Mouse (Mus musculus) ZHBTc4 (cell line): ENCODE data around the gene Mad2l1.

Experiments used
- DNase-seq: peaks from one replicate; pipeline ENCODE4 v3.0.0-alpha.2; 2011; ENCODE audit warnings: low read depth, low spot score

Mad2l1 gene

GRCm38 (mm10) chr6:66535028-66535862, at the start of gene Mad2l1:
Mad2l1 (plus strand) TSS chr6:66535390.
- DNase-seq: peak; percentile 100

DNA sequence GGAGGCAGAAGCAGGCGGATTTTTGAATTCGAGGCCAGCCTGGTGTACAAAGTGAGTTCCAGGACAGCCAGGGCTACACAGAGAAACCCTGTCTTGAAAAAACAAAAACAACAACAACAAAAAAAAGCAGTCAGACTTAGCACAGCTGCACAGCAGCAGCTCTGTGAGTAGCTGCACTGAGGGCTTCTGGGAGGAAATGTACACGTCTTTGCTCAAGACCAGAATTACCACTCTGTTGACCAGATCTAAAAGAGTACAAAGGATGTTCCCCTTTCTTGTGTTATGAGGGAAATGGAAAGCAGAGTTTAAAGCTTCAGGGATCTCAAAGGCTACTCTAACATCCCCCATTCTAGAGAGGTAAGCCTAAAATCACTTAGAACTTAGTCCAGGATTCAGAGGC, 41.5 kb upstream of the Mad2l1 start:
- DNase-seq: no peak

DNA sequence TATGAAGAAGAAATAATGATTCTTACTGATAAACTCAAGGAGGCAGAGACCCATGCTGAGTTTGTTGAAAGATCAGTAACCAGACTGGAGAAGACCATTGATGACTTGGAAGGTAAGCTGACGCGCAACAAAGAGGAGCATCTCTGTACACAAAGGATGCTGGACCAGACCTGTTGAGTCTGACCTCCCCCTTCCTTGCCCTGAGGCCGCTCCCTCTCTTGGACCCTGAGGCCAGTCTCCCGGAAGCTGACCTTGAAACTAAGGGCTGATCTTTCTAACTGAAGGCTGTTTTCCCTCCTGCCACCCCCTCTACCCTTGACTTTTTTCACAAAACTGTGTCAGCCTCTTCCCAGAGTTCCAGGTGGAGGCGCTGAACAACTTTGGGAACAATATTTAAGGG, 18.8 kb upstream of the Mad2l1 start:
- DNase-seq: peak; percentile 67

- peak; percentile 50 for DNase-seq
These were observed 6.8 kb upstream of the Mad2l1 start for GRCm38 (mm10) chr6:66528386-66528785.

- peak; percentile 56 for DNase-seq
These were observed 1.9 kb upstream of the Mad2l1 start for GRCm38 (mm10) chr6:66533241-66533640.

DNA sequence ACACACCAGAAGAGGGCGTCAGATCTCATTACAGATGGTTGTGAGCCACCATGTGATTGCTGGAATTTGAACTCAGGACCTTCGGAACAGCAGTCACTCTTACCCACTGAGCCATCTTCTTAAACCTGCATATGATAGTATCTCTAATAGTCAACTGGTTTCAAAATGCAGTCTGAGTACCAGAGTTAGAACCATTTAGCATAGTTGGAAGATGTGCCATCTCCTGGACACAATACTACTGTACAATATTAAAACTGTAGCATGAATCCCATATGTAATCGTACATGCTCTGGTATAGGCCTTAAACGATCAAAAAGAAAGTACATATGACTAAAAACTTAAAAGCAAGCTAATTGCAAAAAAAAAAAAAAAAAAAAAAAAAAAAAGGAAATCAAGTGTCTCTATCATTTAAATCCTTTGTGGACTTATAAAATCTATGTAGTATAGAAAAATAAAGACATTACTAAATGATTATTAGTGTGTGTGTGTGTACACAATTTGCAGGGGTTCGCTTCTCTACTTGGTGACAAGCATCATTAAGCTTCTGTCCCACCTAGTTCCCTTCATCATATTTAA, 736 bp upstream of the Mad2l1 start:
- no peak for DNase-seq

DNA sequence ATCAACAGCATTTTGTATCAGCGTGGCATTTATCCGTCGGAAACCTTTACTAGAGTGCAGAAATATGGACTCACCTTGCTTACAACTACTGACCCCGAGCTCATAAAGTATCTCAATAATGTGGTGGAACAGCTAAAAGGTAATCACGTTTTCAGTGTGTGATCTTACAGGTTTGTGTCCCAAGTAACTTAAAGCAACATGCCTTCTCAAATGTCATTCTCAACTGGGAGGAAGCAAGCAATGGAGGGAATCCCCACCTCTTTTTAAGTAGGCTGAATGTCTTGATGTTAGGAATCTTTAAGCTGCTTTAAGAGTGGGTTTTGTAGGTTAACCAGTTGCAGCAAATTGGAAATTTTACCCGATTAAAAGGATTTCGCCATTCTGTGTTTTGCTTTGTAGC, 776 bp downstream of the Mad2l1 start:
- no peak for DNase-seq

DNA sequence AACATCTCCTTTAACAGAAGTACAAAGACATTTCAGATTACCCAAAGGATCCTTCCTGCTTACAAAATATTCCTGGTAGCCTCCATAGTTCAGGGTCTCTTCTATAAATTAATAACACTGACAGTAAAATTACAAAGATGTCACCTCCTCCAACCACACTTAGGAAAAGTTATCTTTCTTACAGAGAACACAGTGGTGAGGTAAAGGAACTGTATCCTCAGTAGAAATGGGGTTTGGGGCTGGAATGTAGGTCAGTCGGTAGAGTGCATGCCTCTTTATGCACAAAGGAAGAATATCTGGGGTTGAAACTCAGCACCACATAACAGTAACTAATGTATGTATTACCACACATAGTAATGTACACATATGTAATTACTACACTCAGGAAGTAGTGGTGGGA, 24.8 kb downstream of the Mad2l1 start, which contains the start of gene Vmn1r32:
Gene Vmn1r32 (minus strand): TSS at position 101 of the 400 bp plus-strand sequence.
- DNase-seq: no peak

GRCm38 (mm10) chr6:66595804-66596203, 60.6 kb downstream of the Mad2l1 start:
- DNase-seq: no peak
